Comparison of ENCODE assay signal across 14 mouse cellular contexts in the genomic region with DNA sequence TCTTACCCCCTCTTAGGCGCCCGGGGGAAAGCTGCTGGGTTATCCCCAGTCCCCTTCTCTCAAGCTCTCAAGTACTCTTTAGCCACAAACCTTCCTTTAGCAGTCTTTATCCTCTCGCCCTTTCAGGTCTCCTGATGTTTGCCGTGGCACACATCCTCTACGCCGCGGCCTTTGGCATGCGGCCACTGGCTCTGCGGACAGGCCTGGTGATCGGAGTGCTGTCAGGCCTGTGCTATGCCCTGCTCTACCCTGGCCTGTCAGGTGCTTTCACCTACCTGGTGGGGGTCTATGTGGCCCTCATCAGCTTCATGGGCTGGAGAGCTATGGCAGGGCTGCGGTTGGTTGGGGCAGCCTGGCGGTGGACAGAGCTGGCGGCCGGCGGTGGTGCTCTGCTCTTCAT. TPM values are rescaled to one million over a fixed set of nuclear protein-coding genes. Genes with fewer than 3 reads are reported as not detected.
A peak's percentile ranks its signal among the peaks of the same experiment; 100 is the strongest.
DNase-seq lines count a peak whose midpoint lies in the region; ATAC-seq and TF ChIP-seq lines count a peak whose summit lies in the region.
"Had no signal": no experiment of that assay in that cellular context is flagged by ENCODE, and none has a peak within 500 bp of the region (broad histone marks: within the 10 kb centered on the region; RNA-seq: fewer than 3 reads in every experiment).

No protein-coding gene starts in this region.

- H3K27me3 ChIP-seq in kidney, adult 2 months (replicated peaks; ENCODE audit: control insufficient read depth, insufficient read depth, low read length): no peaks in the 10 kb centered on the region
- H3K27me3 ChIP-seq in kidney, embryonic 15.5 days: peaks cover 6% of the 10 kb centered on the region; the same call in 1 of the 2 replicates

- no peak overlapping the region for H3K9ac ChIP-seq in kidney, embryonic 15.5 days
- H3K9ac ChIP-seq: forebrain, postnatal 0 days; midbrain, embryonic 12.5 days had no signal

- H3K9me3 ChIP-seq in kidney, embryonic 15.5 days (replicated peaks): no peaks in the 10 kb centered on the region
- H3K9me3 ChIP-seq: limb, embryonic 13.5 days; midbrain, embryonic 12.5 days had no signal

- H3K4me2 ChIP-seq in kidney, embryonic 15.5 days: no peak overlapping the region
- H3K4me2 ChIP-seq: midbrain, embryonic 12.5 days had no signal

- intact Hi-C loops in heart, postnatal 10 days (cut with DNase I): loop anchor here (2.0 kb wide), 1 partner anchor 28 kb away; no protein-coding TSS in a partner anchor
- intact Hi-C loops in left cerebral cortex, postnatal 14 days (cut with DNase I): no loop called here

- no peak overlapping the region for H3K27ac ChIP-seq in kidney, adult 2 months (ENCODE audit: insufficient read depth, low read depth, low read length)
- H3K27ac ChIP-seq in kidney, embryonic 15.5 days: no peak overlapping the region
- H3K27ac ChIP-seq: midbrain, embryonic 12.5 days had no signal

- TF ChIP-seq CTCF in kidney, adult 2 months (conservative IDR thresholded peaks at IDR 0.05; ENCODE audit: insufficient read depth, insufficient read length, low read depth, low read length): no peak

- peak; percentile 19 for DNase-seq in cerebellum, adult 9-10 months
- no peak for DNase-seq in cerebellum, adult 11 months
- peak; percentile 73 for DNase-seq in kidney, adult 2 months
- DNase-seq in R1 (ENCODE audit: low read depth, low spot score): peak; percentile 6
- DNase-seq in heart, postnatal 10 days: peak; percentile 53 to 62
- DNase-seq in left cerebral cortex, postnatal 14 days (ENCODE audit: low spot score in 2 of 2): no peak
- DNase-seq in spleen, postnatal 10 days (ENCODE audit: low spot score in 2 of 2): no peak
- DNase-seq: forebrain, postnatal 0 days; gastrocnemius, postnatal 10 days had no signal

- H3K4me1 ChIP-seq in kidney, adult 2 months (ENCODE audit: control insufficient read depth, insufficient read depth, low read length): peaks cover 21% of the 10 kb centered on the region
- peaks cover 31% of the 10 kb centered on the region for H3K4me1 ChIP-seq in kidney, embryonic 15.5 days

- ATAC-seq in kidney, embryonic 15.5 days (replicated peaks; ENCODE audit: low FRiP score): no peak
- ATAC-seq: forebrain, postnatal 0 days; lung, postnatal 0 days had no signal

- no peak for TF ChIP-seq POLR2A in kidney, adult 2 months (IDR thresholded peaks at IDR 0.05; ENCODE audit: low read depth, low read length)

- no peak overlapping the region for H3K4me3 ChIP-seq in kidney, adult 2 months (ENCODE audit: insufficient read depth, low read depth, low read length)
- H3K4me3 ChIP-seq in kidney, embryonic 15.5 days (replicated peaks): no peak overlapping the region
- H3K4me3 ChIP-seq: erythroblast, embryonic 14.5 days; limb, embryonic 13.5 days; midbrain, embryonic 12.5 days had no signal

- no peaks in the 10 kb centered on the region for H3K36me3 ChIP-seq in kidney, adult 2 months (ENCODE audit: control insufficient read depth, insufficient read depth, low read length)
- H3K36me3 ChIP-seq in kidney, embryonic 15.5 days: peaks cover 14% of the 10 kb centered on the region

- WGBS in kidney, adult 2 months: 78% methylated on average over 15 of the region's 15 CpGs
- 94% methylated on average over 15 of the region's 15 CpGs for WGBS in kidney, embryonic 15.5 days

RNA-seq across cellular contexts. Expression of a gene that starts 2.9 kb away (rescaled TPM):
- 97.0 and 104 TPM in 2 replicates for polyA plus RNA-seq in kidney, adult 2 months (2012; rRNA removed)
- 28.1 and 30.2 TPM in 2 replicates for polyA plus RNA-seq in kidney, embryonic 15.5 days (2015; fragmentation: Nextera tagmentation; extraction: Ambion mirVana)
- 10 to 100 TPM; 33.8 to 37.3 TPM for total RNA-seq in heart, postnatal 10 days (2021)
- total RNA-seq in left cerebral cortex, postnatal 14 days (2021): 10 to 100 TPM; 17.4 to 18.8 TPM

RNA-seq across cellular contexts. Expression of a gene that starts 45.1 kb away (rescaled TPM):
- polyA plus RNA-seq in kidney, adult 2 months (2012; rRNA removed): 6.3 and 7.2 TPM in 2 replicates
- polyA plus RNA-seq in kidney, embryonic 15.5 days (2015; fragmentation: Nextera tagmentation; extraction: Ambion mirVana): 18.8 and 19.4 TPM in 2 replicates
- total RNA-seq in heart, postnatal 10 days (2021): 10 to 100 TPM; 12.5 to 13.8 TPM
- total RNA-seq in left cerebral cortex, postnatal 14 days (2021): 10 to 100 TPM; 10.6 to 11.0 TPM

Comparison
In these comparisons a context has a peak if more than half of its experiments do, and no peak if none do; other contexts are left out.
1. DNase-seq: peak in cerebellum, adult 9-10 months (single experiment), kidney, adult 2 months (single experiment), R1 (single experiment) and heart, postnatal 10 days (2 of 2); none in cerebellum, adult 11 months (single experiment), left cerebral cortex, postnatal 14 days (0 of 2) and spleen, postnatal 10 days (0 of 2).